Mouse (Mus musculus): Measurements from ENCODE around the gene Gm49395. TPM values are rescaled to one million over a fixed set of nuclear protein-coding genes. Genes with fewer than 3 reads are reported as not detected.

Gm49395 gene
- polyA plus RNA-seq, 1 experiment from 2014 or later = 7.3 TPM

GRCm38 (mm10) chr13:114992260-114993014, 109.3 kb downstream of the Gm49395 start:
- no peak overlapping the region for H3K4me3 ChIP-seq
- no peak for DNase-seq (ENCODE audit: low spot score)
- peaks cover 10% of the 10 kb centered on the region for H3K4me1 ChIP-seq
- no peak overlapping the region for H3K27ac ChIP-seq
- WGBS = 69% methylated on average over 14 of the region's 14 CpGs
- H3K9me3 ChIP-seq = no peaks in the 10 kb centered on the region
- H3K36me3 ChIP-seq = peaks cover 5% of the 10 kb centered on the region; the same call in 1 of the 2 replicates
- no peaks in the 10 kb centered on the region for H3K27me3 ChIP-seq (ENCODE audit: insufficient read depth, poor library complexity, severe bottlenecking)

DNA sequence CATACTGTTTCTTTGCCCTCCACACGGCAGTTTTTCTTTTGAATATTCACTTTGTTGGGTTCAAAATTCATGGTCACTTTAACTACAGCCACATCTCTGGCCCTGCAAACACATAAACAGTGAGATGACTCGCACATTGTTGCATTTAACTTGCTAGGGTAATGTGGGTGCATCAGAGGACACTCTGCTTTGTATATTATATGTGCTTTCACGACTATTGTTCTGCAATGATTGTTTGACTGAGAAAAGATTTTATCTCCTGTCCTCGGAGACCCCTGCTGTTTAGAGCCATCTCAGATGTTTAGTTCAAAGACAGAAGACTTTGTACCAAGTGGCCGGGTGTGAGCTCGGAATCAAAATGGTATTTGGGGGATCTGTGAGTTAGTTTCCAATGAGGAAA, 114.1 kb downstream of the Gm49395 start:
- H3K27ac ChIP-seq = no peak overlapping the region
- 62% methylated on average over 6 of the region's 6 CpGs for WGBS

GRCm38 (mm10) chr13:114987161-114987560, 114.6 kb downstream of the Gm49395 start:
- Histone ChIP-seq H3K27ac (no peak overlapping the region), H3K4me1 (0 out of 2 replicates have a peak, but pooled peaks cover 4% of the 10 kb centered on the region), H3K27me3 (ENCODE audit: insufficient read depth, poor library complexity, severe bottlenecking) (no peaks in the 10 kb centered on the region), H3K4me3 (no peak overlapping the region), H3K36me3 (peaks cover 20% of the 10 kb centered on the region), H3K9me3 (no peaks in the 10 kb centered on the region)
- DNase-seq (ENCODE audit: low spot score) = no peak
- WGBS = 43% methylated on average over 2 of the region's 2 CpGs

More for the DNA sequence above, 114.1 kb downstream of the Gm49395 start:
- no peak for DNase-seq (ENCODE audit: low spot score)
- no peak overlapping the region for H3K4me3 ChIP-seq
- H3K27me3 ChIP-seq (ENCODE audit: insufficient read depth, poor library complexity, severe bottlenecking) = no peaks in the 10 kb centered on the region
- H3K36me3 ChIP-seq = peaks cover 21% of the 10 kb centered on the region
- 0 out of 2 replicates have a peak, but pooled peaks cover 6% of the 10 kb centered on the region for H3K4me1 ChIP-seq
- no peaks in the 10 kb centered on the region for H3K9me3 ChIP-seq

Other genes with a start within 250 kb of the Gm49395 start
- 1.2 and 1.4 TPM in 2 replicates for gene Itga2, start 169.8 kb downstream of the Gm49395 start, polyA plus RNA-seq (2016; fragmentation: Nextera tagmentation; extraction: Ambion mirVana)
- 9.1 and 9.5 TPM in 2 replicates for gene Pelo, start 11.7 kb downstream of the Gm49395 start, polyA plus RNA-seq (2016; fragmentation: Nextera tagmentation; extraction: Ambion mirVana)
- gene Itga1, start within 50 bp of the Gm49395 start, polyA plus RNA-seq (2016; fragmentation: Nextera tagmentation; extraction: Ambion mirVana) = 15.8 and 26.1 TPM in 2 replicates

All from heart, embryonic 10.5 days (tissue).